Mouse (Mus musculus) liver, adult 2 months (tissue): ENCODE results near the gene Hoxd11.

Experiments
- CTCF ChIP-seq: fragments of 200-500 bp; IDR thresholded peaks from 2 replicates; pipeline ENCODE4 v1.5.1; 2011; ENCODE audit warnings: low read depth, low read length, control low read depth
- POLR2A ChIP-seq: fragments of 200-500 bp; IDR thresholded peaks from 2 replicates; pipeline ENCODE4 v1.6.1; 2011; ENCODE audit warnings: low read length, control low read depth; ENCODE audit not compliant: insufficient read depth; ENCODE audit errors: extremely low read depth

DNA sequence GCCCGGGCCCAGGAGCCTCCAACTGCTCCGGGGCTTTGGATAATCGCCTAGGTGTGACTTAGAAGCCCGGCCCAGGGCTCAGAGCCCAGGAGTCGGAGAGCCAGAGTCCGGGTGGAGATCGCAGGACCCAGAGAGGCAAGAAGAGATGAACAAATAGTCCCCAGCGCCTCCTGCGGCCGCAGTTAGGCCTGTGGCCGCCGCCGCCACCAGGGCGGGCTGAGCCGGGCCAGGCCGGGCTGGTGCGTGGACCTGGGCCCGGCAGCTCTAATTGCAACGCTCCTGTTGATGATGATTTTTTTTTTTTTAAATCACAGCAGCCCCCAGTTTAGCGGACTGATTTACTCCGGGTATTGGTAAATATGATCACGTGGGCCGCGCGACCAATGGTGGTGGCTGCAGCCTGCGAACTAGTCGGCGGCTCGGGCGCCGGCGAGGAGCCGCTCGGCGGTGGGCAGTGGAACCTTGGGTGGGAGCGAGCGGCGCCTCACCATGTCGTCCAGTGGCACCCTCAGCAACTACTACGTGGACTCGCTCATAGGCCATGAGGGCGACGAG is 18.3 kb downstream of the Hoxd11 start, which contains the start of gene Hoxd9:
- TF ChIP-seq POLR2A (no peak), CTCF (peak; percentile 20; the same call in 1 of the 2 replicates)
